Mouse (Mus musculus) T-cell, adult 2 months (primary cell): ENCODE measurements around the gene A830005F24Rik.
"Not testable (repeated sequence)": the region's sequence is repeated elsewhere in the genome, so short reads cannot be mapped to it uniquely, and the experiment has no call there.

Experiments used
- DNase-seq: peaks from one replicate; pipeline ENCODE4 v3.0.0; 2022; ENCODE audit warnings: low spot score

Gene A830005F24Rik

DNA sequence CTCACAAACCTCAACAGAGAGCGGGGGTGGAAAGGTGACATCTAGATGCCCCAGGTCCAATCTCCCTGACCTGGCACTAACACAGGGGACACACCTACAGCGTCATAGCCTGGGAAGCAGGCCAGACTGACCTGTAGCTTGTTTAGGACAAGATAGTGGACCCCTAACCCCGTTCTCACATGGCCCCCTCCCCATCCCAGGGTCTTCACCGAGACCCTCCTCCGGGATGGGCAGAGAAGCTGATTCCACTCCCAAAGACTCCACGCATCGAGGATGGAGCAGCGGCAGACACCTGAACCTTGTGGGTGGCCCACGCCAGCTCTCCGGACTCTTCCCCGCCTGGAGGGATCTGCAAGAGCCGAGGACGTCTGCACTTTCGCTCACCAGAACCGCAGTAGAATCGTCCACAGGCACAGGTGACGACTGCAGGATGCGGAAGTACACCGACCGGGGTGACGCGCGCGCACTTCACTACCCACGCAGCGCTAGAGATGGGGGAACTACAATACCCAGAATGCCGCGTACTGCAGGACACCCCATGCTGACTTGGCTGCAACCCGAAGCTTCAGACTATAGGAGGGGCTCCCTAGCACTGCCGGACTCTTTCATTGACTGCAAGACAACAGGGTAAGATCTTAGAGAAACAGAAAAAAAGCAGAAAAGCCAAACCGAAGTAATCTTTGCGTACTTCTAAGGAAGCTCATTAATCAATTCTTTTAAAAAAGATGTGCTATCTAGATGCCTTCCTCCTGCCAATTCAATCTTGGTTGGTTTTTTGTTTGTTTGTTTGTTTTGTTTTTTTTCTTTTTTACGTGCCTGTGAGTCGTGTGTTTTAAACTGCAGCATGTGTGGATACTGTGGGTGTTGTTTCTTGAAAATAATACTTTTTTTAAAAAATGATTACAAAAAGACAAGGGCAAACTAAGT lies at the start of gene A830005F24Rik, which contains the start of gene Zfp169:
A830005F24Rik (plus strand) TSS at position 568 of the 927 bp plus-strand sequence.
Zfp169 (minus strand) TSS at position 449 of the 927 bp plus-strand sequence.
- DNase-seq: peak; percentile 95

DNA sequence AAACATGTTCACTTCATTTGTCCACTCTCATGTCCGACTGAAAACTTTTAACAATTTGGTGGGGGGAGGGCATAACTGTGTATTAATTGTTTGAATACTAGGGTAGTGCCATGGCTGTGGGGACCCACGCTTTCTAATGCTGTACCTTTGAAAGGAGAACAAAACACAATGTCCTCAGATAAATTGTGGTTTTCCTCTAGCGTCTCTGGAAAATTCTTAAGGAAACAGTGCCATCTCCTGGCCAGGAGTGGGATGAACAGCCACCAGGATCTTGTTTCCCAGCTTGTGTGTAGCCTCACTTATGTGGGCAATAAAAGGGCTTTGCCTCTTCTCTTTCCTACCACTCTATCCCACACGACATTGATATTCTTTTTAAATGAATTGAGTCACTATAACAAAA lies 49.2 kb upstream of the A830005F24Rik start:
- DNase-seq: peak; percentile 13

DNA sequence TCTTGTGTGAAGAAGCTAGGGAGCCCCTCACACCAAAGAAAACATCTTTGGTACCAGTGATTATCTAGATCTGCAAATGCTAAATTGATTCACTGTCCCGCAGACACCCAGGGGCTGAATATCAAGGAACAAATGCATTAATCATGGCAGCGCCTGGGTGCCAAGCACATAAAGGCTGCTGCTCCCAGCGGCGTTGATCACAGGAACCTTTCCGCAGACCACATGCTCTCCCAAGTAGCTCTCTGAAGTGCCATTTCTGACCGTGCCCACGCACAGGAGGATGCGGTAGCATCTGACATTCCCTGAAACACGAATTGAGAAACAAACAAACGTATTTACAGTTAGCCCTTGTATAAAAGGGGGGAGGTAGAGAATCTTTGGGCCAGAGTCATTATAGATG lies 47.2 kb upstream of the A830005F24Rik start:
- DNase-seq: no peak

DNA sequence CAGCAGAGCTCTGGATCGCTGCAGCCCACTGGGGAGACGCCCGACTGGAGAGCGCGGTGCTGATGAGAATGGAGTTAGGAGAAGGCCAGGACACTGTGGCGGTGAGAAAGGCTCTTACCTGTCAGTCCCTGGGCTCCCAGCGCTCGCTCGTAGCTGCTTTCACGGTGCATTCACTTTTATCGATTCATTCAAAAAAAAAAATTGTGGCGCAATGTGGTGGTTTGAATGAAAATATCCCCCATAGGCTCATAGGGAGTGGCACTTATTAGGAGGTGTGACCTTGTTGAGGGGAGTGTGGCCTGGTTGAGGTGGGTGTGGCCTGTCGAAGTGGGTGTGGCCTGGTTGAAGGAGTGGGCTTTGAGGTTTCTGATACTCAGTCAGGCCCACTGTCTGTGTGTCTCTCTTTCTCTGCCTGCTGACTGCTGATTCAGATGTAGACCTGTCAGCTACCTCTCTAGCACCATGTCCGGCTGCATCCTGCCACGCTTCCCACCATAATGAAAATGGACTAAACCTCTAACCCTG lies 44.7 kb upstream of the A830005F24Rik start:
- no peak for DNase-seq

DNA sequence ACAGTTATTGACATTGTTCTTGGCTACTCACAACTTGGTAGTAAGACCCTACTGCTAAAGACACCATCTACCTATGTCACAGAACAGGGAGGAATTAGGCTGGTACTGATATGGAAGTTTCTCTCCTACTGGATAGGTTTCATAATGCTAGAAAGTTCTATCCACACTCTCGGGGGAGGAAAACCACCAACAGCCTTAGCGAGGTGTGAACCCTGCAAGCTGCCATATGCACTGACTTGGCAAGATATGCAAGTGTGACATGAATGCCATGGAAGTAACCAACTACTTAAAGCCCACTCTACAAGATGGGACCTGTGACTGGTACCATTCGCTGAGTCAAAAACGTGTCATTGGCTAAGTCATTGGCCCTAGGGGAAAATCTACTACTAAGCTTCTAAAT lies 29.8 kb upstream of the A830005F24Rik start:
- DNase-seq: no peak

DNA sequence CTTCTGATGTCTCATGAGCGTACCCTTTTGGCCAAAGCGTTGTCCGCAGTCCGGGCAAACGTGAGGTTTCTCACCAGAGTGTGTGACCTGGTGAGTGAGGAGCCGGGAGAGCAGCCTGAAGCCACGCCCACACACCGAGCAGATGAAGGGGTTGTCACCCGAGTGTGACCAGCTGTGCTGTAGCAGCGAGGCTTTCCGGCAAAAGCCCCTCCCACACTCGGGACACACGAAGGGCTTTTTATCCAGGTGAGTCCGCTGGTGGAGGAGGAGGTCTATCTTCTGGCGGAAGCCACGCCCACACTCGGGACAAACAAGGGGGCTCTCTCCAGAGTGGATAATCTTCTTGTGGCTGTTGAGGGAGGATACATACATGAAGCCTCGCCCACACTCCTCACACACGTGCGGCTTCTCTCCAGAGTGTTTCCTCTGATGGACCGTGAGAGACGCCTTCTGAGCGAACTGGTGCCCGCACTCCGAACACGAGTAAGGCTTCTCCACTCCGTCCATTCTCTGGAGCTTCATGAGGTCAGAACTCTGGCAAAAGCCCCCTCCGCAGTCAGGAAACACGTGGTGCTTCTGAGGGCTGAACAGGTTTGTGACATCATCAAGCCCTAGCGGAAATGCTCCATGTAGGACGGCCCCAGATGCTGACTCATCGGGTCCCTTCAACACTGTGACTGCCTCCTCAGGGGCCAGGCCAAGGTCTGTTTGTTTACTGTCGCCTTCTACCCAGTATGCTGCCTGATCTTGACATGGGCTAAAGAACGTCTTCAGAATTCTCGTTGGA lies 22.8 kb upstream of the A830005F24Rik start:
- no peak for DNase-seq

DNA sequence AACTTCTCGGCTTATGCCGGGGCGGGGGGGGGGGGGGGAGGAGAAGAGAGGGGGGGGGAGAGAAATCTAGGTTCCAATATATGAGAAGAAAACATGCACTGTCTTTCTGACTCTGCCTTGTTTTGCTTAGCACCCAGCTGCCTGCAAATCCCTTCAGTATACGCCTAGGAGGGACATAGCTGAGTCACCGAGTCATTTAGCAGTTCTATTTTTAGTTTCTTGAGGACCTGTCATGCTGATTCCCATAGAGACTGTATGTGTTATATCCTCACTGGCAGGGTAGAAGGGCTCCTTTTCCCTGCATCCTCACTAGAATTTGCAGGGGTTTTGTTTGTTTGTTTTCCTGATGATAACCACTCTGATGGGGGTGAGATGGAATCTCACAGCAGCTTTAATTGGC lies 20.2 kb upstream of the A830005F24Rik start:
- no peak for DNase-seq

DNA sequence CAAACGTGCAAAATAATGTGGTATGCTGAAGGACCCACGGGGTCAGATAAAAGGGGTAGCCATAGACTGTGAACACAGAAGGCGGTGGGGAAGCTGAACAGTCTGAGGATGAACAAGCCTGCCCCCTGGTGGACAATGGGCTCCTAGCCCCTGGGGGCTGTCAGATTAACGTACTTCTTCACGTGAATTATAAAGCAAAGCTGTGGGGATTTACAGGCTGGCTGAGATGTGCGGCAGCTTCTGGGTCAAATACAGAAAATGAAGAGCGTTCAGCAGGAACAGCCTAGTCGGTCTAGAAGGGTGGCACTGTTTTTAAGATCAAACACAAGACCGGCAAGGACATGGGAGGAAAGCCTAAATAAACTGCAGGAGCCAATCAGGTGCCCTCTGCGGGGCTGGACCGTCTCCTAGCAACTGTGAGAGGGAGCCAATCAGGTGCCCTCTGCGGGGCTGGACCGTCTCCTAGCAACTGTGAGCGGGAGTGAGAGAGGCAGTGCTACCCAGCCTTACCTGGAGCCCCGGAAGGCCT lies 15.6 kb upstream of the A830005F24Rik start:
- DNase-seq: peak; percentile 45

DNA sequence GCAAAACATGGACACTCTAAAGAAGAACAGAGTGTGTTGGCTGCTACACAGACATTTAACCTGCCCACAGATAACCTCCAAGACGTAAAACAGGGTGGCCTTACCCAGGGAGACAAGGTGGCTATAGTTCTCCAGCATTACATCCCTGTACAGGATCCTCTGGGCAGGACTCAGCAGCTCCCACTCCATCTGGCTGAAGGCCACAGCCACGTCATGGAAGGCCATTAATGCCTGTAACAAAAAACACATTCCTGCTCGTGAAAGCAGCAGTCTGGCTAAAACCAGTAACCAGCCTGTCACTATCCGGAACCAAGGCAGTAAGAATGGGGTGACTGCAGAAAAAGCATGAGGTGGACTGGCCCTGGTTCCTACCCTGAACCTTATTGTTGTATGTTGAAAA lies 14.7 kb upstream of the A830005F24Rik start:
- DNase-seq: no peak

DNA sequence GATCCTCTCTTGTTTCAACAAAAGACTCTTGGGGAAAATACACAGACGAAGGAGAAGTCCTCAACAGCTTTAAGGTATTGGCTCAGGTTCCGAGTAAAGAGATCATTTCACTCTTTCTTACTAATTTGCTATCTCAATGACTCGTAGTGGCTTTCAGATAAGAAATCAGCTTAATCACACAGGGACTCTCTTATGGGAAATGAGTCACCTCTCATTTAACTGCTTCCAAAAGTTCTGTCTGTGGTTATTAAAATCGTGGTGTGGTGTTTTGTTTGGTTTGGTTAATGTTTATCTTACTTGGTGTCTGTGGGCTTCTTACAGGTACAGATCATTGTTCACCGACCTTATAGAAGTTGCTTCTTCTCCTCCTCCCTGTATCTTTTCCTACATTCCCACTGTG lies 10.9 kb upstream of the A830005F24Rik start:
- no peak for DNase-seq

DNA sequence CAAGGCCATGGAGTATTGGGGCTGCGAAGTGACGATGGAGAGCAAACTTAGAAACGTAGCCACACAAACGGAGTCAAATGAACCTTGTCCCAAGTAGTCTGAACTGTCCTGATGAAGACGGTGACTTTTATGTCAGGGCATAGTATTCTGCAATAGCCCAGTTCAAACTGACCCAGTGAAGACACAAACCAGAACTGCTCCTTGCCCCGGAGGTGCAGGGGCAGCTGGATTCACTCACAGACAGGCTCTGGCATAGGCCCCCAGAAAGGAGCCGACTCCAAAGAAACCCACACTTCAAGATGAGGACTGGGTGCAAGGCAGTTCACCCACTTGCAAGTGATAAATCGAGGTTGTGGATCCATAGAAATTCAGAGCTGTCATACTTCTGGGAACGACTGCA lies 4.7 kb upstream of the A830005F24Rik start:
- no peak for DNase-seq

DNA sequence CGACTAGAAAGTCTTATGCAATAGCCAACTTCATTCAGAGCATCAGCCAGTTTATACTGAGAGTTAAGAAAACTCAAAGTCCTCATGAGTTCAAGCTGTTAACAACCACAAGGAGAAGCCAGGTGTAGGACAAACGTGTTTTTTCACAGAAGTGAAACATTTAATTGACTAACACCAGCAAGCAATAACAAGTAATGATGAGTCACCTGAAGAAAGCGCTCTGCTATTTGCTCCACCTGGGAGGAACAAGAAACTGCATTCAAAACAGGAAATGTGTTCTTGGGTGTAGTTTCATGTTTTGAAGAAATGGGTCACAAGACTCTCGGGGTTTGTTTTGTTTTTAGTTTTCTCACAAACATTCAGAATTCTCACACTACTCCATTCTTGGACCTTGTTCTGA lies 2.5 kb downstream of the A830005F24Rik start:
- DNase-seq: peak; percentile 70

DNA sequence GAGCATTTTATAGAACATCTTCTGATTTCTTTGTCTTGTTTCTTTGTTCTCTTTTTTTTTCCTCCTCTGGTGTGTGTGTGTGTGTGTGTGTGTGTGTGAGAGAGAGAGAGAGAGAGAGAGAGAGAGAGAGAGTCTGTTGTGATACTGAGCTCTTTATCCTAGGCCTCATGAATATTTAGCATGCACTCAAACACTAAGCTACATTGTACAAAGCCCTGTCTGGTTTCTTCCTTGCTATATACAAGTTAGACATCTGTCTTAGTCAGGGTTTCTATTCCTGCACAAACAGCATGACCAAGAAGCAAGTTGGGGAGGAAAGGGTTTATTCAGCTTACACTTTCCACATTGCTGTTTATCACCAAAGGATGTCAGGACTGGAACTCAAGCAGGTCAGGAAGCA lies 5.8 kb downstream of the A830005F24Rik start:
- not testable (repeated sequence) for DNase-seq

DNA sequence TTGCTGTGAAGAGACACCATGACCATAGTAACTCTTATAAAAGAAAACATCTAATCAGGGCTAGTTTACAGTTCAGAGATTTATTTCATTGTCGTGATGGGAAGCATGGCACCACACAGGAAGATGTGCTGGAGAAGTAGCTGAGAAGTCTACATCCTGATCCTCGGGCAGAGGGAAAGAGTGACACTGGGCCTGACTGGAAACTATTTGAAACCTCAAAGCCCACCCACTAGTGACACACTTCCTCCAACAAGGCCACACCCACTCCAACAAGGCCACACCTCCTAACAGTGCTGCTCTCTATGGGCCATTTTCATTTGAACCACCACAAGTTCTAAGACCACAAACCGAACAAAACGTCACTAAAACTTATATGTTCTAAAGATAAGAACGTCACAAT lies 12.4 kb downstream of the A830005F24Rik start:
- no peak for DNase-seq

DNA sequence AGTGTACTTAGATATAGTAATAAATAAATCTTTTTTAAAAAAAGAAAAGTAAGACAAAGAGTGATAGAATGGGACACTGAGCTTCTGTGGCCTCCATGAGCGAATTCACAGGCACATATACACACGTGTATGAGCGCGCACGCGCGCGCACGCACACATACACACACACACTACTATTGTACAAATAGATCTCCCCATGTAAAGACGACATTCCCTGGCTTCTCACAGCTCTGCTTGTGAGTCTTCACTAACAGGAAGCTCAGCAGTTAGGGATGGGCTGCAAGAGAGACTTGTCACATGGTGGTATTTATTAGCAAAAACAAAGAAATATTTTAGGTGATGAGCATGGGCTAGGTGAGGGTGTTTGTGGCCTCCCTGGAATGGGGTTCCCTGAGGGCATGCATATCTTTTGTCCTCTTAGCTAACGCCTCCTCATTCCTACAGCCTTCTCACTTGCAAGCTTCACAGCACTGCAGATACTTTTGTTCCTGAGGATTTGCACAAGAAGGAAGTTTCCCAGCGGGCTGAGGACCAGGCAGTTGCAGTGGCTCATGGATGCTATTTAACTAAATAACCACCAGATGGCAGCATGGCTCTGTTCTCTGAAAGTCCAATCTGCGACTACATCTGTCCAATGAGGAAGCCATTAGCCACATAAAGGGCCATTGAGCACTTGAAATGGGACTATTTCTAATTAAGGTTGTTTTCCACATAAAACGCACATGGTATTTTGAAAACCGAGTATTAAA lies 14.9 kb downstream of the A830005F24Rik start:
- DNase-seq: peak; percentile 64

DNA sequence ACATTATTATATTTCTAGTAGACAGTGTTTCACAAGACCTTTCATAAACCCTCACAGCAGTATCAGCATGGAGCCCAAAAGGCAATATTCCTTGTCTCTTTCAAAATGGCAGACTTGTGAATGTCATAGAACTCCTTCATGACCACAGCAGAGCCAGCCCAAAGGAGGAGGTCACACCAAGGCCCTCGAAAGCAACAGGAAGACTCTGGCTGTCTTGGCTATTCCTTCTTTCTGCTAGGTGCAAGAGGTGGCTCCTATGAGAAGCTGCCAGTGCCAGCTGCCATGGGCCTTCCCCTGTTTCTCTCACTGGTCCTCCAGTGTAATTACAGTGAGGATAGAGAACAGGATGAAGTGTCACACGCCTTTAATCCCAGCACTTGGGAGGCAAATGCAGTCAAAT lies 15.7 kb downstream of the A830005F24Rik start:
- no peak for DNase-seq

DNA sequence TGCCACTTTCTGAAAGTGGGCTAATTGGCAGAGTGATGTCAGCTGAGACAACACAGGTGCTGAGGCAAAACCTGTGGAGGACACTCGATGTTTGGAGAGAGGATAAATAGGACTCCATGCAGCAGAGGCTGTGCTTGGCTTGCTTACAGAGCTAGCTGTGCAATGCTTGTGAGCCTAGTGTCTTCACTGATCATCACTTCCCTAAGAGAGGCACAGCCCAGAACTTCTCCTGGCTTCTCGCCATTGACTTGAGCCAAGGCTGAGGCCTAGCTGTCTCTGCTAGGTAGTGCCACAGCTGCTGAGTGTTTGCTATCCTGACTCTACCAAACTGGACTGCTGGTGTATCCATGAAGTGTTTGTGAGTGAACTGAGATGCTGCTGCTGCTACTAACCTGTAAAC lies 17.3 kb downstream of the A830005F24Rik start:
- DNase-seq: no peak

DNA sequence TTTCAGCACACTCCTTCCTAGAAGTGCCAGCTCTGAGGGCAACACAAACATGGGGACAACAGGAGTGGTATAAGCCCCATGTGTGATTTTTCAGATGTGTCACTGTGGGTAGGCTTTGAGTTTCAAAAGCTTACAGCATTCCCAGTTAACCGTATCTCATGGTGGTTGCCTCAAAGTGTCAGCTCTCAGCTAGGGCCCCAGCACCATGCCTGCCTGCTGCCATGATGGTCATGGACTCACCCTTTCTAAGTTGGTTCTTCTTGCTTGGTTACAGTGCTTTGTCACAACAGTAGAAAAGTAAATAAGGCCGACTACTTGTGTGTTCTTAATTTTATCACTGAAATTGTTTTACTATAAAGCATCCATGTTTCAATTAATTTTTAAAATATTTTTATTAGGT lies 18.1 kb downstream of the A830005F24Rik start:
- no peak for DNase-seq

DNA sequence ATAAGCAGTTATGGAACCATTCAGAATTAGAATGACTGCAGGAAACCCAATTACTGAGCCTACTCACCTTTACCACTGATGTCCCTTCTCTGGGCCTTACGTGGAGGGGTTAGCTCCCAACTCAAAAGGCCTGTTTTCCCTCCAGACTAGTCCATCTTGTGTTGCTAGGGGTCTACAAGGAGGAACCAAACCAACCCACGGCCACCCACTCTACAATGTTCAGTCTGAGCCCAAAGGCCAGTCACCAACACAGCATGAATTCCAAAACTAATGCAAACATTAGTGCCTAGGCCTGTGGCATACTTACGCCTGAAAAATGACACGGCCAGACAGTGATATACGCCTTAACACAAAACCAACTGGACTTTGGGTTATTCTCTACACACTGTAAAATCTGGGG lies 20.1 kb downstream of the A830005F24Rik start:
- no peak for DNase-seq

DNA sequence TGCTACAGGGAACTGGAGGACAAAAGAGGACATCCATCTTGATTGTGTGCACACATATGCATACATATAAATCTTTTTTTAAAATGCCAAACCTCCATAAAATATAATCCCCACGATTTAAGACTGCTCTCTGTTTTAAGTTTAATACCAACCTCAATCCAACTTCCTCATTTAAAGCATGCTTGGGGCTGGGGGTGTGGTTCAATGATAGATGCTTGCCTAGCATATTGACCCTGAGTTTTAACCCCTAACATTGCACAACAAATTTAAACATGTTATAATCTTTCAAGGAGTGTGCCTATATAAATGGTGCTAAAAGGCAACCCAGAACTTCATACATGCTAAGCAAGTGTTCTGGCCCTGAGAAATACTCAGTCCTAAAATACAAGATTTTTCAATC lies 27.1 kb downstream of the A830005F24Rik start:
- no peak for DNase-seq

DNA sequence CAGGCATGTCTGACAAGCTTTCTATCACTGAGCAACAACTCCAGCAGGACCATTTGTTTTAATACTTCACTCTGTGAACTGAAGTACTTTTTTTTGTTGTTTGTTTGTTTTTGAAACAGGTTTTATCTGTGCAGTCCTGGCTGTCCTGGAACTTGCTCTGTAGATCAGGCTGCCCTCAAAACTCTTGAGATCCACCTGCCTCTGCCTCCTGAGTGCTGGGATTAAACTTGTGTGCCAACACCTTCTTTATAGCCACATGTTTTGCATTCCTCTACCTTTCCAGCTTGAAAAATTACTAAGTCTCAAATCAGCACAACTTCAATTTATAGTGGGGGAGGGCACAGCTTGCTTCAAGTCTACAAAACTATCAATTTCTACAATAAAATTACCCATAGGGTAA lies 31.0 kb downstream of the A830005F24Rik start:
- DNase-seq: no peak

DNA sequence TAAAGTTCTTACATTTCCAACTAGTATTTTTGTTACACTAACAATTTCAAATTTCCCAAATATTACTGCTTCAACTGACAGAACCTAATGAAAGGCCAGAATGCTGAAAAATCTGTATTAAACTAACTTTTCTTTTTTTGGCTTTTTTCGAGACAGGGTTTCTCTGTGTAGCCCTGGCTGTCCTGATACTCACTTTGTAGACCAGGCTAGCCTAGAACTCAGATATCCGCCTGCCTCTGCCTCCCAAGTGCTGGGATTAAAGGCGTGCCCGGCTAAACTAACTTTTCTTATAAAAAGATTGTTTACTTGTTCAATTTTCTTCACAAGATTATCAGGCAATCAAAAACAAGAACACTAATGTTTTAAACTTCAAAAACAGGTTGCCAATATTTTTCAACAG lies 31.5 kb downstream of the A830005F24Rik start:
- DNase-seq: no peak
